Mouse (Mus musculus) limb, embryonic 10.5 days (tissue): ENCODE results near the gene Ly86. TPM values are rescaled to one million over a fixed set of nuclear protein-coding genes. Genes with fewer than 3 reads are reported as not detected.

Source experiments
- DNase-seq: peaks from one replicate; pipeline ENCODE4 v3.0.0-alpha.2; 2017; ENCODE audit warnings: low spot score
- H3K27ac ChIP-seq: fragments of 300-500 bp; sonication (generic); 2 replicates; pipeline ENCODE4 v1.5.1; 2016; ENCODE audit warnings: mild to moderate bottlenecking
- H3K27me3 ChIP-seq: fragments of 300-500 bp; sonication (generic); 2 replicates; pipeline ENCODE4 v1.6.1; 2016; ENCODE audit warnings: low read depth, mild to moderate bottlenecking; ENCODE audit not compliant: poor library complexity, severe bottlenecking
- H3K36me3 ChIP-seq: fragments of 300-500 bp; sonication (generic); 2 replicates; pipeline ENCODE4 v1.6.1; 2016; ENCODE audit warnings: mild to moderate bottlenecking, moderate library complexity
- H3K4me1 ChIP-seq: fragments of 300-500 bp; sonication (generic); 2 replicates; pipeline ENCODE4 v1.6.1; 2016
- H3K4me3 ChIP-seq: fragments of 300-500 bp; sonication (generic); 2 replicates; pipeline ENCODE4 v1.5.1; 2016; ENCODE audit warnings: mild to moderate bottlenecking, moderate library complexity
- H3K9me3 ChIP-seq: fragments of 300-500 bp; sonication (generic); replicated peaks from 2 replicates; pipeline ENCODE4 v1.6.1; 2016; ENCODE audit warnings: mild to moderate bottlenecking
- WGBS: fragments of 180-500 bp; shearing (Covaris S2); methylation state at CpG from one replicate; pipeline ENCODE4 v1.1.7; 2016; 5-methylcytosine and 5-hydroxymethylcytosine counted together
- polyA plus RNA-seq: library from polyadenylated mRNA; unstranded; fragments of >200 nt; fragmentation: Nextera tagmentation; extraction: Ambion mirVana; gene quantifications from 2 replicates; pipeline ENCODE4 v1.2.1, GENCODE M21; 2016

Ly86 gene
- 1.4 and 1.9 TPM in 2 replicates for polyA plus RNA-seq

DNA sequence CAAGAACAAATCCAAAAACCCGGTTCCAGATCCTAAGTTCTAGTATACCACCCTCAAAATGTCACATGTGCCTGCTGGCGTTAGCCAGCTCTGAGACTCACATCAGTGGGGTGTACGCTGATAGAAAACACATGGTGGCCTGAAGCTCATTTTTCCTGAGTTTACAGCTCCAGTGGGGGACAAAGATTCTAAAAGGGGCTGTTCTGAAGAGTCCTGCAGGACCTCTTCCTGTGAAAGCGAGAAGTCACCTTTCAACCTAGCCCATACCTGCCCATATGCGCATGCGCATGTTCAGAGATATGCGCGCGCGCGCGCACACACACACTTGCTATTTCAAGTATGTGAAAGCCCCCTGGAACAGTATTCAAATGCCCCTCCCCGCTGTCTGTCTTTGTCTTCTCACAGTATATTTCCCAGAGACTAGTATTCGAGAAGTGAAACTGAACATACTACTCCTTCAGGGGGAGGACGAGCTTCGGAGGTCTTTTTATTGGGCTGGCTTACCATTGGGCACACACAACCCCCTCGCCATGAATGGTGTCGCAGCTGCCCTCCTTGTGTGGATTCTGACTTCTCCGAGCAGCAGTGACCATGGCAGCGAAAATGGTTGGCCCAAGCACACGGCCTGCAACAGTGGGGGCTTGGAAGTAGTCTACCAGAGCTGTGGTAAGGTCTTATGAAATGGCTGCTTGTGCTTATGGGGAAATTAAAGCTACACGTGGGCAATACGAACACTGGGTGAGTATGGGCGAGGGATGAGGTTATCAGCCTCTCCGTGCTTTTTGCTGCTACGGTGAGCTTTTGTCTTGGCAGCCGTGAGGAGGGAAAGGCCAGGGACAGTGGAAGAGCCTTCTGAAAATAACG lies at the start of gene Ly86:
Gene Ly86, plus strand, starts transcription at position 300 of the 864 bp plus-strand sequence.
- Histone ChIP-seq H3K36me3 (no peaks in the 10 kb centered on the region), H3K9me3 (no peaks in the 10 kb centered on the region), H3K27ac (peak within 1 kb of the TSS; percentile 76), H3K4me1 (peaks cover 15% of the 10 kb centered on the region), H3K27me3 (no peaks in the 10 kb centered on the region), H3K4me3 (no peak within 1 kb of the TSS)
- peak; percentile 38 for DNase-seq
- 86% methylated on average over 28 of the region's 28 CpGs for WGBS

DNA sequence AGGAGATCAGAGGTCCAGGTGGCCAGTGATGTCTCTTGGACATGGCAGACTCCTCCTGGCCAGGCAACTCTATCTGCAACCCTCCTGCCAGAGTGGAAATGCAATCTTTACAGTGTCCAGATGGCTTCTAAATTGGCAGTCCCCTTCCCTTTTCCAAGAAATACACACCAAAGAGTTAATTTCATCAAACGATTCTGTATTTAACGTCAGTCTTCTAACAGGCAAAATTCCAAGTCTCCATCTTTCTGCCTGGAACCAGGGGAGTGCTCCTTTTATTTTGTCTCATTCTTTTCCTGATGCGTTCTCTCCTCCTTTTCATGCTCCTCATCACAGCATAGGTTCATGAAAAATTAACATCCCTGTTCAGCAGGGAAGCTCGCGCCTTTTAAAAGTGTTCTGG lies 47.1 kb upstream of the Ly86 start:
- peak; percentile 15 for DNase-seq
- no peaks in the 10 kb centered on the region for H3K4me1 ChIP-seq

DNA sequence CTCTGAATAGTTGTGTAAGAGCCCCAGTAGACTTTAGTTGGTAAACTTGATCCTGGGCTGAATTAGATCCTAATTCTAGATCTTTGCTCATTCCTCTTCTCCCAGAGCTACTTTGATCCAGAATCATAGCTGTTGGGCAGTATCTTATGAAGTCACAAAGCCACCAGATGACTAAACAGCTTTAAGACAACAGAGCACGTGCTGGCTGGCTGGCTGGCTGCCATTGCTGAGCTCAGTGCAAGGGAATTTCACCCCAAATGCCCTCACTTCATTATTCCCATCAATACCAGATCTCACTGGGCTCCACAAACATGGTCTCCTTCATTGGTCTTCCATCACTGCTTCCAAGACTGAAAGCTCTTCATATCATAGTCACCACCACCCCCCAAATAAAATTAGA lies 46.2 kb upstream of the Ly86 start:
- Histone ChIP-seq H3K27ac (no peak overlapping the region), H3K36me3 (no peaks in the 10 kb centered on the region), H3K4me1 (no peaks in the 10 kb centered on the region), H3K9me3 (no peaks in the 10 kb centered on the region), H3K4me3 (no peak overlapping the region), H3K27me3 (no peaks in the 10 kb centered on the region)
- DNase-seq: peak; percentile 12
- WGBS: 75% methylated on average over 1 of the region's 1 CpGs

More for the DNA sequence above, 47.1 kb upstream of the Ly86 start:
- Histone ChIP-seq H3K27me3 (no peaks in the 10 kb centered on the region), H3K36me3 (no peaks in the 10 kb centered on the region), H3K9me3 (no peaks in the 10 kb centered on the region), H3K4me3 (no peak overlapping the region), H3K27ac (no peak overlapping the region)
- 86% methylated on average over 5 of the region's 5 CpGs for WGBS

DNA sequence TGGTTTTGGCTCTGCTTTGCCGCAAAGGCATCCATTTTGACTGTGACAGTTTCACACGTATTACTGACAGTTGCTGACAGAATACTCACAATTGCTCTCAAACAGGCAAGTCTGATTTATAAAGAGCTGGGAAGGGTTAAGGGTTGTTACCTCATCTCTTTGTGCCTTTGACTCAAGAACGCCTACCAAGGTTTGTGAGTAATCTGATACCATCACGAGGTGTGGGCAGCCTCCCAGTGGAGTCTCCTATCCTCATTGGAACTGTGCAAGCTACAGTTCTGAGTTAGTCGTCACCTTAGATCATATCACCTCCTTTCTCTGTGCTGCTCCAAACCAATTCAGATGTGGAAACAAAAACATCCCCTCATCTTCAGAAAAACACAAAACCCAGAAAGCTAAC lies 42.1 kb upstream of the Ly86 start:
- Histone ChIP-seq H3K4me1 (no peaks in the 10 kb centered on the region), H3K27ac (no peak overlapping the region), H3K9me3 (no peaks in the 10 kb centered on the region), H3K27me3 (no peaks in the 10 kb centered on the region), H3K36me3 (no peaks in the 10 kb centered on the region), H3K4me3 (no peak overlapping the region)
- 35% methylated on average over 5 of the region's 5 CpGs for WGBS
- DNase-seq: peak; percentile 21

DNA sequence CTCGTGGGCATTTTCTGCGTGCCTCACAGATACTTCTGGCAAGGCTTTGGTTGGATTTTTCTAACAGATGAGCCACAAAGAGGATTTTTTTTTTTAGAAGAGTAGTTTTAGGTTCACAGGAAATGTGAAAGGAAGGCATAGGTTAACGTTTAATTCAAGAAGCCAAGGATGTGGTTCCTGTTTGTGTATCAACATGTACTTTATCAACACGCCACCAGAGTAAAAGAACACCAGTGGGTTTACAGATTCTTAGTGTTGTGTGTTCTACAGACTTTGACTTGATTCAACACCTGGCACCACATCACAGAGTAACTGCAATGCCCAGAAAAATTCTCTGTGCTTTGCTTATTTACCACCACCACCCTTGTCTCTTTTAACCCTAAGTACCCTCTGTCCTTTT lies 37.0 kb upstream of the Ly86 start:
- 86% methylated on average over 4 of the region's 4 CpGs for WGBS
- Histone ChIP-seq H3K36me3 (no peaks in the 10 kb centered on the region), H3K27me3 (peaks cover 12% of the 10 kb centered on the region), H3K27ac (no peak overlapping the region), H3K9me3 (no peaks in the 10 kb centered on the region), H3K4me3 (no peak overlapping the region), H3K4me1 (peaks cover 18% of the 10 kb centered on the region)
- no peak for DNase-seq

DNA sequence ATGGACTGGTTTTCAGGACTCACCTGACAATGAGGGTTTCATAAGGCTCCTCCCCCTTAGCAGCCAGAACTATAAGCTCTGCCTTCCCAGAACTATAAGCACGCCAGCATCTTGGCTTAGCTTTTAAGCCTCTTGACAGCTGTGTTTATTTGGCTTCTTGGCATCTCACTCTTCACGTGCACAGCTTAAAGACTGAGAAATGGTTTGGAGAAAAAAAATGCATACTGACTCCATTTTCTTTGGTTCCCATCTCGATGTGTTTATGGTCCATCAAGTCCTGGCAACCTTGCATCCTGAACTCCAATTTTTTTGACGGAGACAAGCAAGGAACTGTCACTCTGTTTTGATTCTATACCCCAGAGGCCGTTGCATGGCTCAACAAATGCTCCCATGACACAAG lies 35.7 kb upstream of the Ly86 start:
- no peaks in the 10 kb centered on the region for H3K36me3 ChIP-seq
- peaks cover 18% of the 10 kb centered on the region for H3K4me1 ChIP-seq
- DNase-seq: peak; percentile 22
- no peaks in the 10 kb centered on the region for H3K9me3 ChIP-seq
- peaks cover 18% of the 10 kb centered on the region for H3K27me3 ChIP-seq
- H3K4me3 ChIP-seq: no peak overlapping the region
- 79% methylated on average over 5 of the region's 5 CpGs for WGBS
- no peak overlapping the region for H3K27ac ChIP-seq

DNA sequence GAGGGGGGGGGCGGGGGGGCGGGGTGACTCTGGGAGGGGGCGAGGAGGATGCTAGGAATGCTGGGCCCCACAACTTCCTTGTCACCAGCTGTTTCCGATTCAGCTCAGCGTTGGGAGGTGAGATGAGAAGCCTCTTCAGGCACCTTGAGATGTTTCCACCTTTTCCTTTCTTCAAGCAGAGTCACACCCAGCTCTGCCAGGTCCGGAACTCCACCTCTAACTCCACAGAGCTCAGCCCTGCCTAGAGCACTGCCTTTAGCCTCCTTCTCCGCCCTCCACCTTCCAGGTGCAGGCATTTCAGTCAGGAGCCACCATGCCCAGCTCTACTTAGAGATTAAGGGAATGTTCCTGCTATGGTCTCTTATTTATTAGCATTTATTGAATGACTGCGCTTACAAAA lies 34.7 kb upstream of the Ly86 start:
- WGBS: 51% methylated on average over 8 of the region's 8 CpGs
- H3K4me3 ChIP-seq: no peak overlapping the region
- H3K27me3 ChIP-seq: peaks cover 18% of the 10 kb centered on the region
- H3K4me1 ChIP-seq: peaks cover 18% of the 10 kb centered on the region
- no peaks in the 10 kb centered on the region for H3K36me3 ChIP-seq
- no peaks in the 10 kb centered on the region for H3K9me3 ChIP-seq
- DNase-seq: peak; percentile 29
- no peak overlapping the region for H3K27ac ChIP-seq

DNA sequence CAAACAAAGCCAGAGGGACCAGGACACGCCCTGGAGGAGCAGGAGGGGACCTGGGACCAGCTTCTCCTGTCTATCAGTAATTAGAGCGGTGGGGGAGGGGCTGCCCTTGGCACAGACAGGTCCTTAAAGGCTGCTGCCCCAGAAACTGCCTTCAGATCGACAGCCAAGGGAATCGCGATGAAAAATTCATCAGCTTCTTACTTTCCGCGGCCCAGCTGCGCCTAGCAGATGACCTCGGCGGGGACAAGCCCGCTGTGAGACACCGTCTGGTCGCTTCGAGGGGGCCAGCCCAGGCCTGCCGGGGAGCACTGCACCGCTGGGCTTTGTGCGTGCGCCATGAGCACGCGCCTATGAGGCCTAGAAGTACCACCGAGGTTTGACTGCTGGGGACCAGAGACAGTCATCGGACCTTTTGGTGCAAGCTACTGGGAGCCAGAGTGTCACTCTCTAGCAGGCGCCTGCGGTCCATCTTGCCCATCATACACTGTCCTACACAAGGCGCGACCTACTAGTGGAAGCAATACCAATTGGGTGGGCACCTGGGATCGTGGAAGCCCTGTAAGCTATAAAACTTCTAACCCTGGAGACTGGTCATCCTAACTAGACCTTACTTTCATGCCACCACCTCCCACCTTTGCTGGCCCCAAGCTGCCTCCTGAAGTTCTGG lies 33.3 kb upstream of the Ly86 start:
- Histone ChIP-seq H3K9me3 (no peaks in the 10 kb centered on the region), H3K27ac (peak overlapping the region; percentile 76), H3K36me3 (no peaks in the 10 kb centered on the region), H3K27me3 (peaks cover 18% of the 10 kb centered on the region), H3K4me3 (peak overlapping the region; percentile 48), H3K4me1 (peaks cover 18% of the 10 kb centered on the region)
- peak; percentile 51 for DNase-seq
- WGBS: 10% methylated on average over 27 of the region's 27 CpGs

DNA sequence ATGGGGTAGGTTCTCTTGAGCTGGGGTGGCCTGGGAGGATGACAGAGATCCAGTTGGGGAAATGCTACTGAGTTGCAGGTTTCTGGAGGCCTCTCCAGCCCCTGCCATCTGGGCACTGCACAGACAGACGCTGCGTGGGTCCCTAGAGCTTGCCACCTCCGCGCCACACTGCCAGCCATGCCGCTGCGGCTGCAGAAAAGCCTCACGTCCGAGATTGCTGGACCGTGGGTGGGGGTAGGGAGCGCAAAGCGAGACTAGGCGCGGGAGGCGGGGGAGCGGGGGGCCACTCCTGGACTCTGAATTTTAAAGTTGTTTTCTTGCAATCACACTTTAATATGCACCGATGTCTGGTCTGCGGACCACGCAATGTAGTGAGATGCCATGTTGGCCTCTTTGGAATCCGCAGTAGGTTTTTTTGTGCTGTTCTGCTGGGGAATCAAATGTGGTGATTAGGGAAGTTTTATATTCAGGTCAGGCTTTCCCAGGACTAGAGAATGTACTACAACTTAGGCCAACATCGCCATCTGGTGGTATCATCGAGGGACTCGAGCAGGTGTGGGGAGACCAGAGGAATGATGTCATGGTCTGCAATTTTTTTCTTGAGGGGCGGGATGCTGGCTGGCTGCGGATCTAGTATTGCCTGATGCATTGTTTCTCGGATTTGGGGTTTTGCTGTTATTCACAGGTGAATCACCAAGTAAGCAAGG lies 32.6 kb upstream of the Ly86 start:
- Histone ChIP-seq H3K27me3 (peaks cover 18% of the 10 kb centered on the region), H3K4me3 (peak overlapping the region; percentile 48), H3K4me1 (peaks cover 18% of the 10 kb centered on the region), H3K27ac (peak overlapping the region; percentile 76), H3K9me3 (no peaks in the 10 kb centered on the region), H3K36me3 (no peaks in the 10 kb centered on the region)
- 6% methylated on average over 25 of the region's 25 CpGs for WGBS
- DNase-seq: peak; percentile 91

DNA sequence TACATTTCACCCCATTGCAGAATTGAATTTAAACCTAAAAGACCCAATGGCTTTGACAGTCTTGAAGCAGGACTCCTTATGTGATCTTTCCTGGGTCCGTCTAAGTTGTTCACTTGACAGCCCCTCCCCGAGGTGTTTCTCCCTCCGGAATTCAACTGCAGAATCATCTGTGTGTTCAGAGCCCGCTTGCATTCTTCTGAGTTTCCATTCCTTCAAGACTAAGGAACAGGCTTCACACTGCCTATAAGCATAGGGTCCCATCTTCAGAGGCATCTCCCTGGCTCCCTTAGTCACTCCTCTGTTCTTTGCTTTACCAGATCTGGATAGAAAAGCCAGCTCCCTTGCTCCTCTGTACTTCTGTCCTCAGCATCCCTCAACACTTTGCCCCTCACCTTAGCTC lies 32.1 kb upstream of the Ly86 start:
- Histone ChIP-seq H3K36me3 (no peaks in the 10 kb centered on the region), H3K27ac (no peak overlapping the region), H3K9me3 (no peaks in the 10 kb centered on the region), H3K4me1 (peaks cover 18% of the 10 kb centered on the region), H3K27me3 (peaks cover 18% of the 10 kb centered on the region), H3K4me3 (no peak overlapping the region)
- DNase-seq: no peak
- WGBS: 29% methylated on average over 4 of the region's 4 CpGs

DNA sequence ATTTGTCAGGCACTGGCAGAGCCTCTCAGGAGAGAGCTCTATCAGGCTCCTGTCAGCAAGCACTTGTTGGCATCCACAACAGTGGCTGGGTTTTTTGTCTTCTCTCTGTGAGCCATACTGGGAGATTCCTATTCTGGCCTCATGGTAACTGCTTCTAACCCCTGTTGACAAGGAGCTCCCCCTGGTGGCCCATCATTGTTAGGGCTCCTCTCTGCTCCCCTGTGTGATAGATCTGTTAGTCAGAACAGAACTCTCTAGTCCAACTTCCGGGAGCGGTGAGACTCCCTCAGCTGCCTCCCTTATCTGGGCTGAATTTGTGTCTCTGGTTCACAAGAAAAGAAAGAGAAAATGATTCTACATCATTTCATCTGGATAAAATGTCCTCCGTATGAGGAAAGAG lies 19.5 kb upstream of the Ly86 start:
- Histone ChIP-seq H3K4me1 (no peaks in the 10 kb centered on the region), H3K36me3 (no peaks in the 10 kb centered on the region), H3K27ac (no peak overlapping the region), H3K9me3 (no peaks in the 10 kb centered on the region), H3K27me3 (no peaks in the 10 kb centered on the region), H3K4me3 (no peak overlapping the region)
- WGBS: 92% methylated on average over 3 of the region's 3 CpGs
- DNase-seq: peak; percentile 61

DNA sequence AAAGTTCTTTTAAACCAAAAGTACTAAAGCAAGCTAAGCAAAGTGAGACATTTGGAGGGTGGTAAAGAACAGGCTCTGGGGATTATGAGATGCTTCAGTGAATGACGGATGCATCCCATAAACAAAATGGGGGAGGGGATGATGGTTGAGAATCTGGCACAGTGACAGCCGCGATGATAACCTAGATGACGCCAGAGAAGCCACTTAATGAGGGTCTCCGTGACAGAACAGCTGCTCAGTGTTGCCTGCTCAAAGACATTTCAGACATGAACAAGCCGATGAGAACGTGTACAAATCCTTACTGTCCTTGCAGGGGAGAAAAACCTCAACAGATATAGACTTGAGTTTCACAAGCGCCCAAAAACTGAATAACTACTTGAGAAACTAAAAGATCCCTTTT lies 15.3 kb upstream of the Ly86 start:
- Histone ChIP-seq H3K27ac (no peak overlapping the region), H3K4me3 (no peak overlapping the region), H3K36me3 (no peaks in the 10 kb centered on the region), H3K4me1 (no peaks in the 10 kb centered on the region), H3K27me3 (no peaks in the 10 kb centered on the region), H3K9me3 (no peaks in the 10 kb centered on the region)
- WGBS: 80% methylated on average over 8 of the region's 8 CpGs
- DNase-seq: peak; percentile 13

DNA sequence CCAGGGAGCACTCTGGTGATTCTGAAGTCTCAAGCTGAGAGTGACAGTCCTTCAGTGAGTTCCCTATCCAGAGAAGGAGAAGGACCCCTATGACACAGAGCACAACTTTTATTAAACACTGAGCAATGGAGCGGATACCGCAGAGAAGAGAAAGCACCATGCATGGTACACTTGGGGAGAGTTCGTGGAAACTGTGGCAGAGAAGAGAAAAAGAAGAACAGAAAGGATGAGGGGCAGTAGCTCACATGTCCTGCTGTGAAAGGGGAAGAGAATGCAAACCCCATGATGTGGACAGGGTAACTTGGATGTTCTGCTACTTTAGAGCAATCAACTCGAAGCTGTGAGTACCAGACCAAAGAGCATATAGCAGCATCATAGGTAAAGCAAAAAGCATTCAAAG lies 14.0 kb upstream of the Ly86 start:
- H3K27me3 ChIP-seq: no peaks in the 10 kb centered on the region
- H3K27ac ChIP-seq: no peak overlapping the region
- no peak overlapping the region for H3K4me3 ChIP-seq
- no peaks in the 10 kb centered on the region for H3K4me1 ChIP-seq
- no peak for DNase-seq
- H3K9me3 ChIP-seq: no peaks in the 10 kb centered on the region
- 87% methylated on average over 4 of the region's 4 CpGs for WGBS
- H3K36me3 ChIP-seq: no peaks in the 10 kb centered on the region
